Mouse (Mus musculus) kidney, adult 9 months (tissue): ENCODE data around the gene Pigl.

ENCODE experiments used
- DNase-seq: peaks from one replicate; pipeline ENCODE4 v3.0.0; 2022

Gene Pigl

GRCm38 (mm10) chr11:62560463-62561016 lies 102.3 kb downstream of the Pigl start:
- DNase-seq = no peak

- no peak for DNase-seq
Measured at GRCm38 (mm10) chr11:62563590-62563989, 105.3 kb downstream of the Pigl start.
